Mouse (Mus musculus): ENCODE measurements at regions not wholly inside any gene's neighbourhood (a gene's known extent, or its start where the extent isn't known, plus 50 kb on each side); places are given as distances from the start of the nearest gene placed in this dataset.
A peak's percentile ranks its signal among the peaks of the same experiment; 100 is the strongest.
"Not testable (repeated sequence)": the region's sequence is repeated elsewhere in the genome, so short reads cannot be mapped to it uniquely, and the experiment has no call there.

DNA sequence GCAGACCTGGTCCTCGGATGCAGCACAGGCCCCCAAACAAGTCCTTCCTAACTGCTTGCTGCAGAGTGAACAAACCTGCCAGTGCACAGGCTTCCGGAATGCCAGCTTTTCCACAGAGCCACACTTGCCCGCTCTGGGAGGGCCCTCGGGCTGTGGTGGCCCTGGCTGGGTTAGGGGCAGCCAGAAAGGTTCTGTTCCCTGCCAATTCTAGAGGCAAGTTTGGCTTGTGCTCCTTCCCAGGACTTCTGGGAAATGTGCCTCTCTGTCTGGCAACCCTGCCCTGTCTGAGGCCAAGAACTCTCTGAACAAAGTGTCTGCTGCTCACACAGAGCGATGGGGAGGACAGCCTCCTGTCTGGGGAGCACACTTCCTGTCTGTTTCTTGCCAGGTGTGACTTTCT lies 66.4 kb downstream of the Xrcc2 start:
- Histone ChIP-seq H3K27ac (no peak overlapping the region), H3K4me3 (replicated peaks) (no peak overlapping the region), H3K36me3 (no peaks in the 10 kb centered on the region), H3K9me3 (no peaks in the 10 kb centered on the region), H3K27me3 (replicated peaks) (no peaks in the 10 kb centered on the region), H3K9ac (no peak overlapping the region), H3K4me1 (no peaks in the 10 kb centered on the region), H3K4me2 (no peak overlapping the region)
- 84% methylated on average over 5 of the region's 5 CpGs for WGBS
- ATAC-seq (ENCODE audit: insufficient read depth, low FRiP score, low read depth), result no peak

DNA sequence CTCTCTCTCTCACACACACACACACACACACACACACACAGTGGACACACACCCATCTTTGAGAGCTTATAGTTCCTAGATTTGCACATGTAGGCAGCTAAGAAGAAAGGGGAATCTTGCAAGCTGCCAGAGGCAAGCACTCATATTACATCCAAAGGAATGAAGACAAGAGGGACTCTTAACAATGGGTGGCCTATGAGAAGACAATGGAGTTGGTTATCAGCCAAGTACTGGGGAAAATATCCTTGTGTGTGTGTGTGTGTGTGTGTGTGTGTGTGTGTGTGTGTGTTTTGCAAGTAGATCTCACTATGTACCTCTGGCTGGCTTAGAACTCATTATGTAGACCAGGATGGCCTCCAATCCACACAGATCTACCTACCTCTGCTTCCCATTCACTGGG lies 67.5 kb downstream of the Xrcc2 start:
- no peak overlapping the region for H3K9ac ChIP-seq
- no peaks in the 10 kb centered on the region for H3K9me3 ChIP-seq
- no peak overlapping the region for H3K4me3 ChIP-seq (replicated peaks)
- no peak overlapping the region for H3K27ac ChIP-seq
- no peak overlapping the region for H3K4me2 ChIP-seq
- H3K36me3 ChIP-seq, result no peaks in the 10 kb centered on the region
- ATAC-seq (ENCODE audit: insufficient read depth, low FRiP score, low read depth), result no peak
- H3K4me1 ChIP-seq, result no peaks in the 10 kb centered on the region
- no peaks in the 10 kb centered on the region for H3K27me3 ChIP-seq (replicated peaks)

DNA sequence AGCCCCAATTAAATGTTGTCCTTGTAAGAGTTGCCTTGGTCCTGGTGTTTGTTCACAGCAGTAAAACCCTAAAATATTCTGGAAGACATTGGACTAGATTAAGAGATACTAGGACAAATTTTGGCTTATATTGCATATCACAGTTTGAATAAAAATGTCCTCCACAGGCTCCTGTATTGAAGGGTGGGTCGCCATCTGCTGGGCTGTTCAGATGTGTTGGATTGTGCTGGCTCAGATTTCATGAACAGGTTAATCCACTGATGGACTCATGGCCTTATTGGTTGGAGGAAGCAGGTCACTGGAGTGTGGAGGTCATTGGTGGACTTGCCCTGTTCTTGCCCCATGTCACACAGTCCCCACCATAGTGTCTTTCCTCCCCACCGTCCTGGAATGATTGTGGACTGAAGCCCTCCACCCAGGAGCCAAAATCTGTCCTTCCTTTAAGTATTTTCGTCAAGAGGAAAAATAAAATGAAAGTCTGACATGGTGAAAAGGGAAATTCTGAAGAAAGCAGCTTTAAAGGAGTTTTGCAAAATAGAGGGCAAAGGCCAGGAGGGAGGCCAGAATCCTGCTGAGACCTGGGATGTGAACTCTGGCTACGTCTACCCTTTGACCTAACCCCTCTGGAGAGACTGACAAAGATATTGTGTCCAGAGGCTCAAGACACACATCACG lies 72.6 kb downstream of the Xrcc2 start:
- Histone ChIP-seq H3K27ac (no peak overlapping the region), H3K4me2 (no peak overlapping the region), H3K9me3 (no peaks in the 10 kb centered on the region), H3K36me3 (no peaks in the 10 kb centered on the region), H3K4me1 (no peaks in the 10 kb centered on the region), H3K9ac (no peak overlapping the region), H3K27me3 (replicated peaks) (no peaks in the 10 kb centered on the region), H3K4me3 (replicated peaks) (no peak overlapping the region)
- ATAC-seq (ENCODE audit: insufficient read depth, low FRiP score, low read depth), result no peak
- WGBS, result 85% methylated on average over 5 of the region's 5 CpGs

- 81% methylated on average over 4 of the region's 4 CpGs for WGBS
- H3K9me3 ChIP-seq, result no peaks in the 10 kb centered on the region
Observed at GRCm38 (mm10) chr5:25629731-25630130, 75.9 kb downstream of the Xrcc2 start.

DNA sequence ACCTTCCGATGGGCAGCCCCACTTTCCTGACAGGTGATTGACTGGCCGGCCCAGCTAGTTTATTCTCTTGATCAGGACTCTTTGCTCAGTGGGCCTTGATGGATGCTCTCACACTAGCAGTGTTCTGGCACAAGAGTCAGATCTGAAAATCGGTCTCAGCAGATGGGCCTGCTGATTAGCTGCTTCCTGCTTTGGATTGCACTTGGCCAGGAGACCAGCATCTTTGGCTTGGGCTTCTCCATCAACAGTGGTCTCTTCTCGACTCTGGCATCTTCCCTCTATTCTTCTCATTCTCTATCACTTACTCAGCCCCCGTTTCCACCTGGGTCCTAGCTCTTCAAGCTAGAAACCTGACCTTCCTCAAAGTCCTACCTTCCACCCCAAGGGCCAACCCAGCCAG lies 77.1 kb downstream of the Xrcc2 start:
- 87% methylated on average over 5 of the region's 5 CpGs for whole genome bisulfite sequencing

More at GRCm38 (mm10) chr5:25629731-25630130, 75.9 kb downstream of the Xrcc2 start:
- no peak overlapping the region for H3K9ac ChIP-seq
- H3K27ac ChIP-seq, result no peak overlapping the region
- H3K27me3 ChIP-seq (replicated peaks), result no peaks in the 10 kb centered on the region
- H3K4me1 ChIP-seq, result no peaks in the 10 kb centered on the region
- H3K4me2 ChIP-seq, result no peak overlapping the region
- ATAC-seq (ENCODE audit: insufficient read depth, low FRiP score, low read depth), result no peak
- no peak overlapping the region for H3K4me3 ChIP-seq (replicated peaks)
- H3K36me3 ChIP-seq, result no peaks in the 10 kb centered on the region

DNA sequence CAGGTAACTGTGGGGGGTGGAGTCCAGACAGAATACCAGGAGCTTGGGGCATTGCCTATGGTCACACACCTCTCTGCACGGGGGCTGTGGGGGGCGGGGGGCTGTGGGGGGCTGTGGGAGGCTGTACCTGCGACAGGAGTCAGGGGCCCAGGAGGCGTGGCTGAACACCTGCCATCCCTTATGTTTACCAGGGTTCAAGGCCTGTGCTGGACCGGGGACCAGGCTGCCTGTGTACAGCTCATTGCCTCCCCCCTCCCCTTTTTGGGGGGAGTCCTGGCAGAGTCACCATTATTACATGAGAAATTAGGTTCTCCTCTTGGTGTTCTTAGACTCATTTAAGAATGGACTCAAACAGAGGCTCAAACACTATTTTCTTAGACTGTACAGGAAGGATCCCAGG lies 78.5 kb downstream of the Xrcc2 start:
- no peak overlapping the region for H3K4me3 ChIP-seq (replicated peaks)
- no peak for ATAC-seq (ENCODE audit: insufficient read depth, low FRiP score, low read depth)
- WGBS, result 55% methylated on average over 5 of the region's 5 CpGs

More for the DNA sequence above, 77.1 kb downstream of the Xrcc2 start:
- no peak overlapping the region for H3K4me2 ChIP-seq
- no peak overlapping the region for H3K9ac ChIP-seq
- H3K4me3 ChIP-seq (replicated peaks), result no peak overlapping the region
- no peaks in the 10 kb centered on the region for H3K36me3 ChIP-seq
- H3K9me3 ChIP-seq, result no peaks in the 10 kb centered on the region
- H3K27ac ChIP-seq, result no peak overlapping the region
- ATAC-seq (ENCODE audit: insufficient read depth, low FRiP score, low read depth), result no peak
- H3K27me3 ChIP-seq (replicated peaks), result no peaks in the 10 kb centered on the region
- H3K4me1 ChIP-seq, result no peaks in the 10 kb centered on the region; the same call in 1 of the 2 replicates

DNA sequence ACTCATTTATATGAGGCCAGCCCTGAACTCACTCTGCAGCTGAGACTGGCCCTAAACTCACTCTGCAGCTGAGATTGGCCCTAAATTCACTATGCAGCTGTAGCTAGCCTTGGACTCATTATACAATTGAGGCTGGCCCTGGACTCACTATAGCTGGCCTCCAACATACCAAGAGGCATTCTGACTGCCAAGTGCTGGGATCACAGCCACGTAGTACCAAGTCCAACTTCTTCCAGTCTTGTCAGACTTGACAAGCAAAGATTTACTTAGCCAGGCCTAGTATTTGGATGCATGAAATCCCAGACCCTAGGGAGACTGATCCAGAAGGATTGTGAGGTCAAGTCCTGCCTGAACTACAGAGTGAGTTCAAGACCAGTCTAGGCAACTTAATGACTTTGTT lies 81.6 kb downstream of the Xrcc2 start:
- H3K4me3 ChIP-seq (replicated peaks), result no peak overlapping the region
- no peak overlapping the region for H3K9ac ChIP-seq
- no peak for ATAC-seq (ENCODE audit: insufficient read depth, low FRiP score, low read depth)
- no peaks in the 10 kb centered on the region; the same call in 1 of the 2 replicates for H3K4me1 ChIP-seq
- H3K4me2 ChIP-seq, result no peak overlapping the region
- H3K27me3 ChIP-seq (replicated peaks), result no peaks in the 10 kb centered on the region
- WGBS, result 64% methylated on average over 1 of the region's 1 CpGs
- no peak overlapping the region for H3K27ac ChIP-seq
- H3K9me3 ChIP-seq, result no peaks in the 10 kb centered on the region
- H3K36me3 ChIP-seq, result no peaks in the 10 kb centered on the region

More for the DNA sequence above, 78.5 kb downstream of the Xrcc2 start:
- Histone ChIP-seq H3K36me3 (no peaks in the 10 kb centered on the region), H3K4me1 (no peaks in the 10 kb centered on the region; the same call in 1 of the 2 replicates), H3K9ac (no peak overlapping the region), H3K27ac (no peak overlapping the region), H3K4me2 (no peak overlapping the region), H3K9me3 (no peaks in the 10 kb centered on the region), H3K27me3 (replicated peaks) (no peaks in the 10 kb centered on the region)

DNA sequence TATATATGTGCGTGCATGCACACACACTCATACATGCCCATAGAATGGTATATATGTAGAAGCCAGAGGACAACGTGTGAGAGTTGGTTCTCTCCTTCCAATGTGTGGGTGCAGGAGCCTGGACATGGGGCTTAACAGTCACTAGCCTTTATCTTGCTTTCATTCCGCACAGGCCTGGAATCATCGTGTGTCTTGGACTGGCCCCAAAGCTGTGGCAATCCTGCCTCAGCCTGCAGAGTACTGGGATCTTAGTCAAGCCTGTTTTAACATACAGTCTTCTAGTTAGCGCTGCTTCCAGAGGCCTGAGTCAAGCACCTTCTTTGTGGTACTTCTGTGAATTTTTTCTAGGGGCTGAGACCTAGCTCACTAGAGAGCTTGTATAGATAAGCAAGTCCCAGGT lies 85.8 kb downstream of the Xrcc2 start:
- Histone ChIP-seq H3K9ac (no peak overlapping the region), H3K4me3 (replicated peaks) (no peak overlapping the region), H3K4me1 (no peaks in the 10 kb centered on the region; the same call in 1 of the 2 replicates), H3K27me3 (replicated peaks) (no peaks in the 10 kb centered on the region), H3K36me3 (no peaks in the 10 kb centered on the region), H3K27ac (no peak overlapping the region), H3K4me2 (no peak overlapping the region), H3K9me3 (no peaks in the 10 kb centered on the region)
- peak; percentile 20; the same call in 1 of the 2 replicates for ATAC-seq (ENCODE audit: insufficient read depth, low FRiP score, low read depth)
- WGBS, result 71% methylated on average over 5 of the region's 5 CpGs

- 40% methylated on average over 2 of the region's 2 CpGs for WGBS
- not testable (repeated sequence) for H3K27ac ChIP-seq; H3K4me3 ChIP-seq (replicated peaks); H3K27me3 ChIP-seq (replicated peaks); H3K36me3 ChIP-seq; H3K4me1 ChIP-seq; H3K4me2 ChIP-seq; H3K9me3 ChIP-seq; H3K9ac ChIP-seq; ATAC-seq (ENCODE audit: insufficient read depth, low FRiP score, low read depth)
Observed at GRCm38 (mm10) chr5:25619337-25619736, 86.3 kb downstream of the Xrcc2 start.

GRCm38 (mm10) chr5:25614659-25615061 lies 91.0 kb downstream of the Xrcc2 start:
- H3K27me3 ChIP-seq (replicated peaks), result no peaks in the 10 kb centered on the region
- ATAC-seq (ENCODE audit: insufficient read depth, low FRiP score, low read depth), result no peak

DNA sequence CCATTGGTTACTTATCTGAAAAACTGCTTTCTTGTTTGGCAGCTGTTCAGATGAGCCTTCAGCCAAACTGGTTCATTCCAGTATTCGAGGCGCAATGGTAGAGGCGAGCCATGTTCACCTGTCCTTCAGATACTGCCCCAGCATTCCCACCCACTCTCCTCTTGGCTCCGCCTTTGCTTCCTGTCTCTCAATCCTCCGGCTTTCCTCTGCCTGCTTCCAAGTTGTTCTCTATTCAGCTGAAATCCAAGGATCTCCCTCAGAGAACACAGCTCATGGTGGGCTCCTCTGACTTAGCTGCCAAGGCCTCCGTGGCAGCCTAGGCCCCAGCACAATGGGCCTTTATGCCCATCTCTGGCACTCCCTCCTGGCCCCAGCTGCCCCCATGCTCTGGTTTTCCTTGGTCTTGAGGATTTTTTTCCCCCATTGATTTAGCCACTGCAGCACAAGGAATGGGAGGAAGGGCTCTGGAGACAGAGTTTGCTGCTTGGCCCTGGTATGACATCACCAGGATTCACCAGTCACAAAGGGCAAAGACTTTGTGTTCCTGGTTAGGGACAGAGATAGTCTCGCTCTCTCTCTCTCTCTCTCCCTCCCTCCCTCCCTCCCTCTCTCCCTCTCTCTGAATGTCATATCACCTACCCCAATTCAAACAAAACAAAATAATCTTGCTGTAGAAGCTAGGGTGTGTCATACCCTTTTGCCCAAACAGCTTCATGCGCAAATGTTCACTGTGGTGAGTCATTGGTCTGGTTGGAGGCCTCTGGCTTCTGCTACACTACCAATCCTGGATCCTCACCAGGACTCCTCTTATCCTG lies 91.6 kb downstream of the Xrcc2 start:
- Histone ChIP-seq H3K36me3 (no peaks in the 10 kb centered on the region), H3K4me3 (replicated peaks) (no peak overlapping the region), H3K27ac (peak overlapping the region; percentile 41), H3K4me2 (no peak overlapping the region), H3K27me3 (replicated peaks) (no peaks in the 10 kb centered on the region), H3K9ac (no peak overlapping the region), H3K4me1 (0 out of 2 replicates have a peak, but pooled peaks cover 7% of the 10 kb centered on the region), H3K9me3 (no peaks in the 10 kb centered on the region)
- peak; percentile 37 for ATAC-seq (ENCODE audit: insufficient read depth, low FRiP score, low read depth)
- 61% methylated on average over 8 of the region's 8 CpGs for WGBS

More at GRCm38 (mm10) chr5:25614659-25615061, 91.0 kb downstream of the Xrcc2 start:
- Histone ChIP-seq H3K27ac (peak overlapping the region; percentile 11; the same call in 1 of the 2 replicates), H3K9me3 (no peaks in the 10 kb centered on the region), H3K9ac (no peak overlapping the region), H3K4me1 (0 out of 2 replicates have a peak, but pooled peaks cover 7% of the 10 kb centered on the region), H3K4me2 (no peak overlapping the region), H3K36me3 (no peaks in the 10 kb centered on the region), H3K4me3 (replicated peaks) (no peak overlapping the region)
- 83% methylated on average over 4 of the region's 4 CpGs for WGBS

- Histone ChIP-seq H3K9me3 (no peaks in the 10 kb centered on the region), H3K4me1 (0 out of 2 replicates have a peak, but pooled peaks cover 7% of the 10 kb centered on the region), H3K9ac (no peak overlapping the region), H3K4me3 (replicated peaks) (no peak overlapping the region), H3K27me3 (replicated peaks) (no peaks in the 10 kb centered on the region), H3K4me2 (no peak overlapping the region), H3K36me3 (no peaks in the 10 kb centered on the region), H3K27ac (no peak overlapping the region)
- no peak for ATAC-seq (ENCODE audit: insufficient read depth, low FRiP score, low read depth)
- 87% methylated on average over 9 of the region's 9 CpGs for WGBS
Observed at GRCm38 (mm10) chr5:25612036-25612705, 93.5 kb downstream of the Xrcc2 start.

Measured in stomach, embryonic 15.5 days (tissue).